Mouse (Mus musculus): ENCODE data around the gene Calhm6.

GRCm38 (mm10) chr10:34171660-34172059, 43.9 kb upstream of the Calhm6 start:
- TF ChIP-seq CTCF (IDR thresholded peaks at IDR 0.05) (no peak), EP300 (IDR thresholded peaks at IDR 0.05) (no peak)
